Mouse (Mus musculus) midbrain, postnatal 0 days (tissue): ENCODE measurements at regions not wholly inside any gene's neighbourhood (a gene's known extent, or its start where the extent isn't known, plus 50 kb on each side); places are given as distances from the start of the nearest gene placed in this dataset.

Experiments
- ATAC-seq: fragments of 200-750 bp; cut with Nextera tagmentation; 2 replicates; pipeline ENCODE4 v1.8.0; 2017; ENCODE audit warnings: moderate number of reproducible peaks, mild to moderate bottlenecking, moderate TSS enrichment, moderate library complexity; ENCODE audit not compliant: low FRiP score
- DNase-seq: peaks from one replicate; pipeline ENCODE4 v3.0.0-alpha.2; 2015; ENCODE audit warnings: low spot score
- H3K27ac ChIP-seq: fragments of 300-500 bp; sonication (generic); 2 replicates; pipeline ENCODE4 v1.5.1; 2014; ENCODE audit warnings: low read depth, mild to moderate bottlenecking, low read length, mixed read lengths
- H3K27me3 ChIP-seq: fragments of 300-500 bp; sonication (generic); 2 replicates; pipeline ENCODE4 v1.6.1; 2014; ENCODE audit warnings: low read length, control low read depth, mixed read lengths; ENCODE audit not compliant: insufficient read depth
- H3K36me3 ChIP-seq: fragments of 300-500 bp; sonication (generic); 2 replicates; pipeline ENCODE4 v1.6.1; 2014; ENCODE audit warnings: low read length, control low read depth, mixed read lengths; ENCODE audit not compliant: insufficient read depth
- H3K4me1 ChIP-seq: fragments of 300-500 bp; sonication (generic); 2 replicates; pipeline ENCODE4 v1.6.1; 2014; ENCODE audit warnings: mild to moderate bottlenecking, control low read depth, antibody characterized with exemption, low read length, mixed read lengths; ENCODE audit not compliant: insufficient read depth
- H3K4me2 ChIP-seq: fragments of 300-500 bp; sonication (generic); 2 replicates; pipeline ENCODE4 v1.6.1; 2014; ENCODE audit warnings: low read depth, mild to moderate bottlenecking, low read length, mixed read lengths; ENCODE audit not compliant: poor library complexity, severe bottlenecking
- H3K4me3 ChIP-seq: fragments of 300-500 bp; sonication (generic); 2 replicates; pipeline ENCODE4 v1.5.1; 2014; ENCODE audit warnings: low read depth, mild to moderate bottlenecking, low read length, moderate library complexity
- H3K9ac ChIP-seq: fragments of 300-500 bp; sonication (generic); replicated peaks from 2 replicates; pipeline ENCODE4 v1.6.1; 2014; ENCODE audit warnings: mild to moderate bottlenecking, low read length, moderate library complexity, mixed read lengths; ENCODE audit not compliant: poor library complexity, severe bottlenecking
- H3K9me3 ChIP-seq: fragments of 300-500 bp; sonication (generic); 2 replicates; pipeline ENCODE4 v1.6.1; 2016; ENCODE audit warnings: low read length, control low read depth
- CTCF ChIP-seq: IDR thresholded peaks from 2 replicates; pipeline ENCODE4 v1.5.1; 2016; ENCODE audit warnings: antibody characterized with exemption, mild to moderate bottlenecking
- WGBS: fragments of 180-500 bp; shearing (Covaris S2); extraction: QIAGEN DNeasy Blood & Tissue Kit; methylation state at CpG from one replicate; pipeline ENCODE4 v1.1.7; 2014; 5-methylcytosine and 5-hydroxymethylcytosine counted together

- 86% methylated on average over 11 of the region's 11 CpGs for WGBS
- Histone ChIP-seq H3K9ac (no peak overlapping the region), H3K27ac (no peak overlapping the region), H3K4me2 (no peak overlapping the region), H3K4me1 (no peaks in the 10 kb centered on the region), H3K36me3 (no peaks in the 10 kb centered on the region), H3K4me3 (no peak overlapping the region), H3K9me3 (no peaks in the 10 kb centered on the region), H3K27me3 (no peaks in the 10 kb centered on the region)
- no peak for DNase-seq
- no peak for ATAC-seq
- no peak for TF ChIP-seq CTCF
Observed at GRCm38 (mm10) chr3:34825036-34825435, 174.8 kb downstream of the Sox2 start.

- no peaks in the 10 kb centered on the region for H3K4me1 ChIP-seq
- no peak overlapping the region for H3K4me3 ChIP-seq
- no peak for TF ChIP-seq CTCF
- ATAC-seq: no peak
- no peak overlapping the region for H3K27ac ChIP-seq
- no peak overlapping the region for H3K9ac ChIP-seq
- H3K27me3 ChIP-seq: no peaks in the 10 kb centered on the region
- no peaks in the 10 kb centered on the region for H3K36me3 ChIP-seq
- no peak overlapping the region for H3K4me2 ChIP-seq
- H3K9me3 ChIP-seq: no peaks in the 10 kb centered on the region
- no peak for DNase-seq
- WGBS: 93% methylated on average over 5 of the region's 5 CpGs
Observed at GRCm38 (mm10) chr3:34826396-34826795, 176.2 kb downstream of the Sox2 start.

DNA sequence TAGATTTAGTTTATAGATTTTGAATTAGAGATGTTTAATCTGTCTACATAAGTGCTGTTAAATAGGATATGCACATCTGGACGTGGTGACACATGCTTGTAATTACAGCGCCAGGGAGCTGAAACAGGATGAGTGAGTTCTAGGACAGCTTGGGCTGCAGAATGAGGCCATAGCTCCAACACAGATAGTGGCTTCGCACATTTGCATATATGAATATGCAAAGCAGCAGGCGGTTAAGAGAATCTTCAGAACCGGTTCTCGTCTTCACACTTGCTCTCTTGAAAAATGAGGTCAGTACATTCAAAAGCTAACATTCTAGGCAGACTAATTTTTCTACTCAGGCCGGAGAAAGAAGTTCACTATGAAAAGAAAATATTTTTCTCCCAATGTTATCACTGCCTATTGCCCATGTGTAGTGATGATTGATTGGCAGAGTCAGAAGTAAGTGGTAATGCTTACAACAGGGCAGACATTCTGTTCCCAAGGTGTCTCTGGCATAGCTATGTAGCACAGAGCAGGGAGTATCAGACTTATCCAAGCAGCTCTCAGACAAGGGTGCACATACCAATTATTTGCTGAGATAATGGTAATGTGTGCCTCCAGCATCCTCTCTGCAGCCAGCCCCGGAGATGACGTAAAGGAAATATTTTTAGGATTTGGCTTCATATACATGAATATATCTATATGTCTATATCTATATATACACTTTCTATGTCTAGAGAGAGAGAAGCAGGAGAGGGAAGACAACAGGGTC, 178.4 kb downstream of the Sox2 start:
- no peak for DNase-seq

DNA sequence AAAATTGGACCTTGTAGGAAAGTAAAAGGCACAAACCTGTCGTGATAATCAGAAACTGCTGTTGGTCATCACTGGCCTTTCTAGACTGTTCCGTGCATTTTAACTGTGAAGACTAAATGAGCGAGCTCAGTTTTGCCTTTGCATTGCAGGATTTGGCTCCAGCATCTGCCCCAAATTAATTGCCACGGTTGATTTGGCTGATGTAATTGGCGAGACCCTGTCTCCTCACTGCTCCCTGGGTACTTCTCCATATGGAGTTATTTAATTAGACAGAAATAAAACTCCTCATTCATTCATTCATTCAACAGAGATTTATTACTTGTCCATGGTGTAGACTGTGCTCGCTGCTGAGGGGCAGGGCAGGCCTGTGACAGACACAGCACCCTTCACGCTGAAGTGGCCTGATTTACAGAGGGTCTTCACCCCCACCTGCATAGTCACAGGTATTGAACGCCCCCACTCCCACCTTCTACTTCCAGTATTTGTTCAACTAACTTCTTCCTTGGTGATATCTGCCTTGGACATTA, 186.6 kb downstream of the Sox2 start:
- no peak for ATAC-seq
- WGBS: 83% methylated on average over 8 of the region's 8 CpGs
- no peaks in the 10 kb centered on the region for H3K36me3 ChIP-seq
- 0 out of 2 replicates have a peak, but pooled peaks cover 4% of the 10 kb centered on the region for H3K27me3 ChIP-seq
- H3K4me2 ChIP-seq: no peak overlapping the region
- H3K9me3 ChIP-seq: no peaks in the 10 kb centered on the region
- no peak for TF ChIP-seq CTCF
- H3K9ac ChIP-seq: no peak overlapping the region
- DNase-seq: peak; percentile 40
- no peak overlapping the region for H3K27ac ChIP-seq
- H3K4me1 ChIP-seq: no peaks in the 10 kb centered on the region
- H3K4me3 ChIP-seq: no peak overlapping the region

More for the DNA sequence above, 178.4 kb downstream of the Sox2 start:
- WGBS: 46% methylated on average over 9 of the region's 9 CpGs
- Histone ChIP-seq H3K27me3 (no peaks in the 10 kb centered on the region), H3K4me3 (no peak overlapping the region), H3K4me2 (no peak overlapping the region), H3K9ac (no peak overlapping the region), H3K36me3 (no peaks in the 10 kb centered on the region), H3K27ac (no peak overlapping the region), H3K4me1 (no peaks in the 10 kb centered on the region), H3K9me3 (no peaks in the 10 kb centered on the region)
- ATAC-seq: no peak
- TF ChIP-seq CTCF: no peak

GRCm38 (mm10) chr3:34837644-34838332, 187.6 kb downstream of the Sox2 start:
- no peak overlapping the region for H3K27ac ChIP-seq
- DNase-seq (peak; percentile 18), ATAC-seq (no peak)
- H3K4me2 ChIP-seq: no peak overlapping the region
- no peaks in the 10 kb centered on the region for H3K36me3 ChIP-seq
- no peaks in the 10 kb centered on the region for H3K4me1 ChIP-seq
- 0 out of 2 replicates have a peak, but pooled peaks cover 4% of the 10 kb centered on the region for H3K27me3 ChIP-seq
- no peak for TF ChIP-seq CTCF
- no peak overlapping the region for H3K4me3 ChIP-seq
- H3K9me3 ChIP-seq: no peaks in the 10 kb centered on the region
- H3K9ac ChIP-seq: no peak overlapping the region
- WGBS: 63% methylated on average over 11 of the region's 11 CpGs
